ENCODE assay signal across 33 mouse cellular contexts in the genomic region with DNA sequence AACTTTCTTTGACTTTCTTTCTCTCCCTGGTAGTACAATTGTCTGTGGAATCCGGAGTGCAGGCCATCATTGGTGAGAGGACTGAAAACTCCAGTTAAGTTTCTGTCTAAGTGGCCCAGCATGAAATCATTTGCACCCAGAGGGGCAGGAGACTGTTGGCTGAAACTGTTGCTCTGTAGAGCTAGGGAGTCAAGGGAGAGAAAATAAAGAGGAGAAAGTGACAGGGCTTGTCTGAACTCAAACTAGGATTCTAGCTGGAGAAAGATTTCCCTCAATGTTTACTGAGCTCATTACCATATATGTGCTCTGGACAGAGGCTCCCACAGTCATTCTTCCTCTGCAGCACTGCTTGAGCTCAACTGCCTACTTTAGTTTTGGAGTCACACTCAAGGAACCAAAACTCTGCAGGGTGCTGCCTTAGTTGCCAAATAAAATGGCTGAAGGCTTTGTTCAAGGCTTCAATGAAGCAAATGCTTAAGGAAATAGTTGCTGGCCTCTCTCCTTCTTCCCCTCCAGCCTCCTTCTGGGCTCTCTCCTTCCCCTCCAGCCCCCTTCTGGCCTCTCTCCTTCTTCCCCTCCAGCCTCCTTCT. TPM values are rescaled to one million over a fixed set of nuclear protein-coding genes. Genes with fewer than 3 reads are reported as not detected.
A peak's percentile ranks its signal among the peaks of the same experiment; 100 is the strongest.
DNase-seq lines count a peak whose midpoint lies in the region; ATAC-seq and TF ChIP-seq lines count a peak whose summit lies in the region.
"Had no signal": no experiment of that assay in that cellular context is flagged by ENCODE, and none has a peak within 500 bp of the region (broad histone marks: within the 10 kb centered on the region; RNA-seq: fewer than 3 reads in every experiment).

No protein-coding gene starts in this region.

- H3K36me3 ChIP-seq in hindbrain, embryonic 16.5 days (ENCODE audit: control insufficient read depth, insufficient read depth, low read length), result no peaks in the 10 kb centered on the region
- H3K36me3 ChIP-seq in hindbrain, embryonic 13.5 days, result no peaks in the 10 kb centered on the region
- H3K36me3 ChIP-seq: embryonic facial prominence, embryonic 12.5 days; embryonic facial prominence, embryonic 15.5 days; forebrain, embryonic 15.5 days; hindbrain, embryonic 15.5 days had no signal

- whole genome bisulfite sequencing in hindbrain, embryonic 16.5 days, result 21% methylated on average over 1 of the region's 1 CpGs
- 16% methylated on average over 1 of the region's 1 CpGs for WGBS in hindbrain, embryonic 13.5 days

- no peak overlapping the region for H3K4me2 ChIP-seq in hindbrain, embryonic 16.5 days (ENCODE audit: low read length)
- no peak overlapping the region for H3K4me2 ChIP-seq in hindbrain, embryonic 13.5 days
- H3K4me2 ChIP-seq: embryonic facial prominence, embryonic 12.5 days; embryonic facial prominence, embryonic 15.5 days; forebrain, embryonic 15.5 days; heart, embryonic 11.5 days; hindbrain, embryonic 15.5 days had no signal

- H3K9me3 ChIP-seq in hindbrain, embryonic 16.5 days (ENCODE audit: control insufficient read depth, low read length), result no peaks in the 10 kb centered on the region
- no peaks in the 10 kb centered on the region for H3K9me3 ChIP-seq in hindbrain, embryonic 13.5 days
- H3K9me3 ChIP-seq: embryonic facial prominence, embryonic 12.5 days; embryonic facial prominence, embryonic 15.5 days; forebrain, embryonic 15.5 days; hindbrain, embryonic 15.5 days had no signal

- H3K4me1 ChIP-seq in hindbrain, embryonic 16.5 days (ENCODE audit: control insufficient read depth, insufficient read depth, low read depth, low read length), result no peaks in the 10 kb centered on the region
- H3K4me1 ChIP-seq in hindbrain, embryonic 13.5 days (replicated peaks), result peaks cover 3% of the 10 kb centered on the region; the same call in 1 of the 2 replicates
- H3K4me1 ChIP-seq: embryonic facial prominence, embryonic 15.5 days; forebrain, embryonic 15.5 days had no signal

- peak; percentile 13 for DNase-seq in CD4-positive, CD25-positive, alpha-beta regulatory T cell, adult 2 months (ENCODE audit: low read depth, low spot score)
- DNase-seq in frontal cortex, postnatal 36 days (ENCODE audit: low spot score in 2 of 2), result no peak
- no peak for DNase-seq in left cerebral cortex, adult 2 months (ENCODE audit: extremely low spot score in 1 of 2, low spot score in 2 of 2)
- no peak for DNase-seq in spleen, postnatal 10 days (ENCODE audit: low spot score in 2 of 2)
- DNase-seq: adrenal gland, postnatal 10 days; adrenal gland, postnatal 36 days; cerebellum, adult 11 months; cerebellum, adult 2 months; cerebellum, adult 9-11 months; cerebellum, postnatal 25 days; gastrocnemius, adult 2 months; gastrocnemius, postnatal 14 days; heart, adult 2 months; heart, postnatal 4 days; kidney, adult 18-20 months; kidney, adult 9 months had no signal

- H3K4me3 ChIP-seq in hindbrain, embryonic 16.5 days (ENCODE audit: low read length), result no peak overlapping the region
- no peak overlapping the region for H3K4me3 ChIP-seq in hindbrain, embryonic 13.5 days
- no peak overlapping the region for H3K4me3 ChIP-seq in left cerebral cortex, adult 2 months
- H3K4me3 ChIP-seq: embryonic facial prominence, embryonic 12.5 days; embryonic facial prominence, embryonic 15.5 days; forebrain, embryonic 15.5 days; gastrocnemius, adult 2 months; heart, adult 2 months; hindbrain, embryonic 15.5 days had no signal

- intact Hi-C loops in left cerebral cortex, adult 2 months (cut with DNase I), result no loop called here

- no peaks in the 10 kb centered on the region for H3K27me3 ChIP-seq in hindbrain, embryonic 16.5 days (replicated peaks; ENCODE audit: control insufficient read depth, insufficient read depth, low read length)
- H3K27me3 ChIP-seq in hindbrain, embryonic 13.5 days, result no peaks in the 10 kb centered on the region
- H3K27me3 ChIP-seq: embryonic facial prominence, embryonic 12.5 days; embryonic facial prominence, embryonic 15.5 days; forebrain, embryonic 15.5 days; hindbrain, embryonic 15.5 days had no signal

- H3K9ac ChIP-seq in hindbrain, embryonic 16.5 days (ENCODE audit: low read depth, low read length), result no peak overlapping the region
- H3K9ac ChIP-seq in hindbrain, embryonic 13.5 days, result no peak overlapping the region
- H3K9ac ChIP-seq: embryonic facial prominence, embryonic 12.5 days; embryonic facial prominence, embryonic 15.5 days; forebrain, embryonic 15.5 days; hindbrain, embryonic 15.5 days had no signal

- H3K27ac ChIP-seq in hindbrain, embryonic 16.5 days (ENCODE audit: low read depth, low read length), result no peak overlapping the region
- H3K27ac ChIP-seq in hindbrain, embryonic 13.5 days, result no peak overlapping the region
- H3K27ac ChIP-seq in left cerebral cortex, adult 2 months, result no peak overlapping the region
- H3K27ac ChIP-seq: embryonic facial prominence, embryonic 12.5 days; embryonic facial prominence, embryonic 15.5 days; forebrain, embryonic 15.5 days; gastrocnemius, adult 2 months; heart, adult 2 months; hindbrain, embryonic 15.5 days had no signal

- TF ChIP-seq CTCF in left cerebral cortex, adult 2 months (IDR thresholded peaks at IDR 0.05), result no peak

- ATAC-seq in CD4-positive, CD25-positive, alpha-beta regulatory T cell, adult 4 months, result no peak
- peak; percentile 44; the same call in 1 of the 2 replicates for ATAC-seq in frontal cortex, adult (ENCODE audit: low TSS enrichment)
- ATAC-seq in hindbrain, embryonic 16.5 days, result 0 out of 2 replicates have a peak, but pooled peaks have one; percentile 28
- ATAC-seq in hindbrain, embryonic 13.5 days (ENCODE audit: low FRiP score), result no peak
- ATAC-seq: intestine, embryonic 16.5 days had no signal

RNA-seq across cellular contexts. Expression of a gene that starts 18.3 kb away (rescaled TPM):
- 1,000 to 10,000 TPM; 1,336 to 1,816 TPM for polyA plus RNA-seq in CD4-positive, CD25-positive, alpha-beta regulatory T cell, adult 4 months (2017; shearing (Covaris generic))
- not detected in 2 replicates for polyA plus RNA-seq in hindbrain, embryonic 16.5 days (2015; fragmentation: Nextera tagmentation; extraction: Ambion mirVana)
- polyA plus RNA-seq in hindbrain, embryonic 13.5 days (2015; fragmentation: Nextera tagmentation; extraction: Ambion mirVana), result not detected in 2 replicates
- total RNA-seq in left cerebral cortex, adult 2 months (2021), result not detected
- total RNA-seq: adrenal gland, adult 18-20 months; adrenal gland, postnatal 36 days; common myeloid progenitor, adult 5-6 weeks; gastrocnemius, adult 2 months; gastrocnemius, postnatal 14 days; gastrocnemius, postnatal 4 days; heart, adult 2 months; heart, postnatal 4 days; MEL had no signal
- polyA plus RNA-seq: cerebellum, adult 2 months; forebrain, embryonic 15.5 days; heart, embryonic 11.5 days; heart, embryonic 14.5 days; heart, postnatal 0 days; hindbrain, embryonic 11.5 days; hindbrain, embryonic 15.5 days; intestine, embryonic 16.5 days had no signal

Comparison
In these comparisons a context has a peak if more than half of its experiments do, and no peak if none do; other contexts are left out.
1. ATAC-seq: peak in frontal cortex, adult (single experiment) and hindbrain, embryonic 16.5 days (single experiment); none in CD4-positive, CD25-positive, alpha-beta regulatory T cell, adult 4 months (single experiment) and hindbrain, embryonic 13.5 days (single experiment).
2. RNA of a gene that starts 18.3 kb away (polyA plus RNA-seq): 1,336 to 1,816 TPM in CD4-positive, CD25-positive, alpha-beta regulatory T cell, adult 4 months; not detected in hindbrain, embryonic 13.5 days and not detected in hindbrain, embryonic 16.5 days; every median in the first group is over 1,000 times any median in the second.